Mouse (Mus musculus): ENCODE measurements around the gene Mr1.

- TF ChIP-seq EP300 (IDR thresholded peaks at IDR 0.05) (no peak), CTCF (IDR thresholded peaks at IDR 0.05) (no peak)
These were observed 22.2 kb downstream of the Mr1 start for GRCm38 (mm10) chr1:155124397-155124796.

All from lung, postnatal 0 days (tissue).